Mouse (Mus musculus): ENCODE measurements around the gene Pkp1.

DNA sequence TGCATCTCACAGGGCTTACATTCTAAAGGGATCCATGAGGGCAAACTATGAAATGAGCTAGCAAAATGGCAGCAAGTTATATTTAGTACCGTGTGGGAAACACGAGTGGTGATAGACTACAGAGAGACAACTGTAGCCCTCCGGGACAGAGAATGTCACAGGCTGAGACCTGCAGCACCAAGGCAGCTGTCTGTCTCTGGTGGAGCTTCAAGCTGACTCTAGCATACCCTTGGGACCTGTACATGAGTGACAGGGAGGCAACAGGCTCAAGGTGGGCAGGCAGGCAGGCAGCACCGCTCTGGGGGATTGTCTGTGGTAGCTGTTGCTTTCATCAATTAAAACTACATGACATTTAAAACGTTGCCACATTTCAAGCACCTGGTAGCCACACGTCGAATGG is 4.2 kb upstream of the Pkp1 start:
- TF ChIP-seq CTCF (IDR thresholded peaks at IDR 0.05; ENCODE audit: low read depth, low read length), result no peak
- no peak for TF ChIP-seq GATA1 (IDR thresholded peaks at IDR 0.05; ENCODE audit: borderline replicate concordance, low read length)
- no peak for TF ChIP-seq POLR2AphosphoS5 (IDR thresholded peaks at IDR 0.05; ENCODE audit: insufficient replicate concordance, low read depth, low read length)
- no peak for TF ChIP-seq TAL1 (conservative IDR thresholded peaks at IDR 0.05; ENCODE audit: low read depth, low read length)
- no peak for TF ChIP-seq GATA2 (IDR thresholded peaks at IDR 0.05; ENCODE audit: borderline replicate concordance, low read depth, low read length)
